Mouse (Mus musculus) adrenal gland, adult 2 months (tissue): Measurements from ENCODE around the gene Olfr1195. TPM values are rescaled to one million over a fixed set of nuclear protein-coding genes. Genes with fewer than 3 reads are reported as not detected.
"Not testable (repeated sequence)": the region's sequence is repeated elsewhere in the genome, so short reads cannot be mapped to it uniquely, and the experiment has no call there.

Source experiments
- DNase-seq: peaks from one replicate; pipeline ENCODE4 v3.0.0; 2021
- long read RNA-seq: library from polyadenylated mRNA; stranded (forward); transcript quantifications from one replicate; pipeline ENCODE4 v2.0.0, GENCODE M21; 2021
- polyA plus RNA-seq: library from polyadenylated mRNA; depleted of rRNA; stranded (reverse); fragments of >200 nt; gene quantifications from 2 replicates; pipeline ENCODE4 v1.2.3, GENCODE M21; 2012; rRNA removed
- total RNA-seq, 2 experiments: library from RNA; stranded (reverse); gene quantifications; 2 replicates each; pipeline ENCODE4 v1.2.3; 2021

The Olfr1195 gene
- total RNA-seq (not detected), polyA plus RNA-seq (not detected in 2 replicates)
- long read RNA-seq: 0 reads

DNA sequence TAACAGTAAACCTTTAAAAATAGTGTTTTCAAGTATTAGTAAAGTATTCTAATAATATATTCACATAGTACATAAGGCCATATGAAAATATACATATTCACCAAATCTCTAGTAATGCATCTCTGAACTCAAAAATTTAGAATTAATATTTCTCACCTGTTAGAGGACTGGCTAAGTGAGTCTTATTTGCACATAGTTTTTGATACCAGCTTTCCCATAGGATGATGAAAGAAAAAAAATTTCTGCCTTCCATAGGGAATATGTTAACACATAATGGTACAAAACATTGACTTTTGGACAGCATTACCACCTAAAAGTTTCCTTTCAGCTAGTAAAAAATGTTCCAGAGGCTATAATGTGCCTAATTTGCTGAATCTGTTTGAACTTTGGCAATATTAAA, at the start of gene Olfr1195:
Gene Olfr1195, minus strand, starts transcription at position 101 of the 400 bp plus-strand sequence.
- DNase-seq: no peak

- no peak for DNase-seq
Measured at GRCm38 (mm10) chr2:88732266-88732665, 43.3 kb upstream of the Olfr1195 start, which contains the start of gene Olfr1197. Olfr1197 (minus strand) TSS chr2:88732366.

GRCm38 (mm10) chr2:88704497-88704896, 15.5 kb upstream of the Olfr1195 start, which contains the start of gene Olfr1196:
Olfr1196 (minus strand) TSS chr2:88704597.
- no peak for DNase-seq

DNA sequence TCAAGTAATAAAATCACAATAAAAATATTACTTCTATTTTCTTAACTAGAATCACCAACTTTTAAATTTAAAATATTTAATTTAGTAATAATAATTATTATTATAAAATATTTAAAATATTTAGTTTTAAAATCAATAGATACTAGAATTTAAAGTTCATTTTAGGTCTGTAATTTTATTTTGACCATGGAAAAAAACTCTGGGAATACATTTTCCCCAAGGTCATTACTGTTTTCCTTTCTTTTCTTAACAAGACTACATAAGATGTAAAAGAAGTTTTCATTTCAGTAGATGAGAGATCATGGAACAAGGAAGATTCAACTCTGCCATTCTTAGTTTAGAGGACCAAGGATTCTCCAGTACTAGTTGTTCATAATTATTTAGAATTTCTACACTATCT, 13.7 kb downstream of the Olfr1195 start, which contains the start of gene Olfr1193:
Gene Olfr1193, plus strand, starts transcription at position 301 of the 400 bp plus-strand sequence.
- not testable (repeated sequence) for DNase-seq

DNA sequence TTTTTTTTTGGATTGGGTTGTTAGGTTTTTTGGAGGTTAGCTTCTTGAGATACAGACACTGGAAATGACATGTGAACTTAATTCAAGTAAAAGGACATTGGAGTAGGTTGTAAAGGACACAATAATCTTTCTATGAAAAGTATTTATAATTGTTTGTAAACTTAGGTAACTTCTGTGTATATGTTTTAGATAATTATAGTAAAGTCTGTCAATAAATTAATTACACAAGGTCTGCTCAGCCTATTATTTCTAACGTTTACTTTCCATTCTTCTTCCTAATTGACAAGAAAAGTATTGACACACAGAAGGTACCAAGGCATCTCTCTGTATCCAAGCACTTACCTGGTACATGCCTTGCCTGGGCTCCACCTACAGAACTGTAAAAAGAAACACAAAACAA, 40.8 kb downstream of the Olfr1195 start, which contains the start of gene Olfr1192-ps1:
Gene Olfr1192-ps1, plus strand, starts transcription at position 301 of the 400 bp plus-strand sequence.
- DNase-seq: no peak

- not testable (repeated sequence) for DNase-seq
Measured at GRCm38 (mm10) chr2:88640242-88640641, 48.7 kb downstream of the Olfr1195 start, which contains the start of gene Olfr1191-ps1. Olfr1191-ps1 (plus strand) TSS chr2:88640542.

Other genes with a start within 250 kb of the Olfr1195 start
- not detected for gene Gm13757, start 240.1 kb downstream of the Olfr1195 start, total RNA-seq
- not detected in 2 replicates for gene Gm13757, start 240.1 kb downstream of the Olfr1195 start, polyA plus RNA-seq
- not detected for gene Olfr1183, start 234.3 kb downstream of the Olfr1195 start, total RNA-seq
- gene Olfr1183, start 234.3 kb downstream of the Olfr1195 start, polyA plus RNA-seq: not detected in 2 replicates
- gene Olfr1184, start 205.6 kb downstream of the Olfr1195 start, total RNA-seq: not detected
- not detected in 2 replicates for gene Olfr1184, start 205.6 kb downstream of the Olfr1195 start, polyA plus RNA-seq
- gene Olfr1185-ps1, start 195.9 kb downstream of the Olfr1195 start, total RNA-seq: not detected
- gene Olfr1185-ps1, start 195.9 kb downstream of the Olfr1195 start, polyA plus RNA-seq: not detected in 2 replicates
- gene Olfr1186, start 170.6 kb downstream of the Olfr1195 start, total RNA-seq: not detected
- gene Olfr1186, start 170.6 kb downstream of the Olfr1195 start, polyA plus RNA-seq: not detected in 2 replicates
- not detected for gene Olfr1188, start 132.3 kb downstream of the Olfr1195 start, total RNA-seq
- gene Olfr1188, start 132.3 kb downstream of the Olfr1195 start, polyA plus RNA-seq: not detected in 2 replicates
- not detected for gene Olfr1189, start 102.7 kb downstream of the Olfr1195 start, total RNA-seq
- gene Olfr1189, start 102.7 kb downstream of the Olfr1195 start, polyA plus RNA-seq: not detected in 2 replicates
- gene Olfr1191-ps1, start 48.6 kb downstream of the Olfr1195 start, total RNA-seq: under 1 TPM in 1 of 2 experiments, not detected in 1; 0.06 TPM
- not detected in 2 replicates for gene Olfr1191-ps1, start 48.6 kb downstream of the Olfr1195 start, polyA plus RNA-seq
- not detected for gene Olfr1192-ps1, start 40.7 kb downstream of the Olfr1195 start, total RNA-seq
- not detected in 2 replicates for gene Olfr1192-ps1, start 40.7 kb downstream of the Olfr1195 start, polyA plus RNA-seq
- not detected for gene Olfr1193, start 13.6 kb downstream of the Olfr1195 start, total RNA-seq
- gene Olfr1193, start 13.6 kb downstream of the Olfr1195 start, polyA plus RNA-seq: not detected in 2 replicates
- gene Olfr1196, start 15.4 kb upstream of the Olfr1195 start, total RNA-seq: not detected
- gene Olfr1196, start 15.4 kb upstream of the Olfr1195 start, polyA plus RNA-seq: not detected in 2 replicates
- not detected for gene Olfr1197, start 43.2 kb upstream of the Olfr1195 start, total RNA-seq
- gene Olfr1197, start 43.2 kb upstream of the Olfr1195 start, polyA plus RNA-seq: not detected in 2 replicates
- not detected for gene Olfr1198, start 62.2 kb upstream of the Olfr1195 start, total RNA-seq
- not detected in 2 replicates for gene Olfr1198, start 62.2 kb upstream of the Olfr1195 start, polyA plus RNA-seq
- not detected for gene Olfr1199, start 71.3 kb upstream of the Olfr1195 start, total RNA-seq
- not detected in 2 replicates for gene Olfr1199, start 71.3 kb upstream of the Olfr1195 start, polyA plus RNA-seq
- not detected for gene Olfr1200, start 81.3 kb upstream of the Olfr1195 start, total RNA-seq
- not detected in 2 replicates for gene Olfr1200, start 81.3 kb upstream of the Olfr1195 start, polyA plus RNA-seq
- gene Olfr1201, start 103.8 kb upstream of the Olfr1195 start, total RNA-seq: not detected
- not detected in 2 replicates for gene Olfr1201, start 103.8 kb upstream of the Olfr1195 start, polyA plus RNA-seq
- not detected for gene Olfr1202, start 125.3 kb upstream of the Olfr1195 start, total RNA-seq
- not detected in 2 replicates for gene Olfr1202, start 125.3 kb upstream of the Olfr1195 start, polyA plus RNA-seq
- gene Olfr1205, start 140.6 kb upstream of the Olfr1195 start, total RNA-seq: not detected
- not detected in 2 replicates for gene Olfr1205, start 140.6 kb upstream of the Olfr1195 start, polyA plus RNA-seq
- gene Olfr1204, start 160.1 kb upstream of the Olfr1195 start, total RNA-seq: not detected
- gene Olfr1204, start 160.1 kb upstream of the Olfr1195 start, polyA plus RNA-seq: not detected in 2 replicates
- gene Olfr1206, start 174.0 kb upstream of the Olfr1195 start, total RNA-seq: not detected
- not detected in 2 replicates for gene Olfr1206, start 174.0 kb upstream of the Olfr1195 start, polyA plus RNA-seq
- gene Olfr1208, start 213.1 kb upstream of the Olfr1195 start, total RNA-seq: not detected
- not detected in 2 replicates for gene Olfr1208, start 213.1 kb upstream of the Olfr1195 start, polyA plus RNA-seq
- not detected for gene Olfr1209, start 226.0 kb upstream of the Olfr1195 start, total RNA-seq
- not detected in 2 replicates for gene Olfr1209, start 226.0 kb upstream of the Olfr1195 start, polyA plus RNA-seq
- gene Olfr1211, start 248.9 kb upstream of the Olfr1195 start, total RNA-seq: not detected
- not detected in 2 replicates for gene Olfr1211, start 248.9 kb upstream of the Olfr1195 start, polyA plus RNA-seq